Mouse (Mus musculus): ENCODE data around the gene Kif7. TPM values are rescaled to one million over a fixed set of nuclear protein-coding genes. Genes with fewer than 3 reads are reported as not detected.
A peak's percentile ranks its signal among the peaks of the same experiment; 100 is the strongest.

Kif7 gene
- polyA plus RNA-seq, 1 experiment, result 0.86 TPM

DNA sequence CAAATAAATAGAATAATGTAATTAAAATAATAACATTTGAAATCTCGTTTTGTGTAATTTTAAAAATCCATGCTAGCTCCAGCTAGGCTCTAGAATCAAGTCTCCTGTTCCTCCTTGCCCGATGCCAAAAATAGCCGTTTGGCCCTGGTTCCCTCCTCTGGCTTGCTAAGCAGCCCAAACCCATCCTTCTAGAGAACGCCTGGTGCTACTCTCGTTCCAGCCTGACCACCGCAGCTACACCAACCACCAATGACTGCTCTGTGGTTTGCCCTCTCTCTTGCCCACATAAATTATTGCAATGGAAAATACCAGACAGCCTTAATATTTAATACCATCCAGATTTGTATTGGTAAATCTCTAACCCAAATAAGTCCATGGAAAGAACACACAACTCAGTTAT, 32.1 kb upstream of the Kif7 start:
- 0 out of 2 replicates have a peak, but pooled peaks cover 2% of the 10 kb centered on the region for H3K4me1 ChIP-seq (ENCODE audit: control insufficient read depth, insufficient read depth, insufficient read length, low read length)
- 78% methylated on average over 6 of the region's 6 CpGs for WGBS
- no peaks in the 10 kb centered on the region for H3K36me3 ChIP-seq (ENCODE audit: control insufficient read depth, insufficient read depth, low read length)
- TF ChIP-seq POLR2A (IDR thresholded peaks at IDR 0.05; ENCODE audit: low read depth, low read length) (no peak), CTCF (IDR thresholded peaks at IDR 0.05; ENCODE audit: extremely low read depth, insufficient read length, insufficient replicate concordance, low read depth, low read length) (no peak)
- no peak overlapping the region for H3K4me3 ChIP-seq (ENCODE audit: low read depth, low read length)
- H3K27me3 ChIP-seq (ENCODE audit: control insufficient read depth, insufficient read depth, low read length), result no peaks in the 10 kb centered on the region
- H3K27ac ChIP-seq (ENCODE audit: insufficient read depth, low read depth, low read length), result no peak overlapping the region

DNA sequence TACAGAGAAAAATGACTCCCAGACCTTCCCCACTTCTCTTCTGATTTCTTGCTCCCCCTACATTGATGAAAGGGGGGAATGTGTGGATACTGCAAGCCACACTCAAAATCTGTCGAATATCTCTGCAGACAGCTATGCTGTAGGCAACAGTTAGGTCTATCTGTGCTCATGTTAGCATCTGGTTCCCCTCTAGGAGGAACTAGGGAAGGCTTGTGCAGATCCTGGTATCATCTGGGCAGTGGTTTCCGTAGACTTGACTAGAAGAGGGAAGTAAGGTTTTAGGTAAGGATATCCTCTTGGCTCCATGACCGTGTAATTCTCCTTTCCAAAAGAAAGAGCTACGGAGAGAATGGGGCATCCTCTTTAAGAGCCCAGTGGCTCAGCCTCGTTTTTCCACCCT, 29.1 kb upstream of the Kif7 start:
- 0 out of 2 replicates have a peak, but pooled peaks cover 2% of the 10 kb centered on the region for H3K4me1 ChIP-seq (ENCODE audit: control insufficient read depth, insufficient read depth, insufficient read length, low read length)
- 0 out of 2 replicates have a peak, but pooled peaks cover 2% of the 10 kb centered on the region for H3K36me3 ChIP-seq (ENCODE audit: control insufficient read depth, insufficient read depth, low read length)
- TF ChIP-seq POLR2A (IDR thresholded peaks at IDR 0.05; ENCODE audit: low read depth, low read length), result no peak
- TF ChIP-seq CTCF (IDR thresholded peaks at IDR 0.05; ENCODE audit: extremely low read depth, insufficient read length, insufficient replicate concordance, low read depth, low read length), result no peak
- H3K27ac ChIP-seq (ENCODE audit: insufficient read depth, low read depth, low read length), result no peak overlapping the region
- WGBS, result 73% methylated on average over 5 of the region's 5 CpGs
- no peak overlapping the region for H3K4me3 ChIP-seq (ENCODE audit: low read depth, low read length)
- H3K27me3 ChIP-seq (ENCODE audit: control insufficient read depth, insufficient read depth, low read length), result no peaks in the 10 kb centered on the region

DNA sequence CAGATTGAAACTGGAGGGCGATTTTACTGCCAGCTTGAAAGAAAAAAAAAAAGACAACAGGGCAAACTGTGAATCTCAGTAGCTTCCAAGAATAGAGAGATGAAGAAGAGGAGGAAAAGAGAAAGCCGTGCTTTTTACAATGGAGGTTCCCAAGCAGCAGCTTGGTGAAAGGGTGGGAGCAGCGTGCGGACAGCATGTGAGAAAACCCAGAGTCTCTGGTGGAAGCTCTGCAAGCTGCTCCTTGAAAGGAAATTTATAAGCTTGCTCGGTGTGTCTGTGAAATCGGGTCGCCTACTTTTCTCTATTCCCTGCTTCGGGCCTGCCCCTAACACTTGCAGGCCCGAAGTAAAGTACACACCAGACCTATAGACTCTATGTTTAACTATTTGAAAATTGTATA, 28.5 kb upstream of the Kif7 start:
- Histone ChIP-seq H3K4me1 (ENCODE audit: control insufficient read depth, insufficient read depth, insufficient read length, low read length) (0 out of 2 replicates have a peak, but pooled peaks cover 2% of the 10 kb centered on the region), H3K27ac (ENCODE audit: insufficient read depth, low read depth, low read length) (no peak overlapping the region), H3K27me3 (ENCODE audit: control insufficient read depth, insufficient read depth, low read length) (no peaks in the 10 kb centered on the region), H3K36me3 (ENCODE audit: control insufficient read depth, insufficient read depth, low read length) (peaks cover 4% of the 10 kb centered on the region; the same call in 1 of the 2 replicates), H3K4me3 (ENCODE audit: low read depth, low read length) (no peak overlapping the region)
- WGBS, result 90% methylated on average over 9 of the region's 9 CpGs
- no peak for TF ChIP-seq POLR2A (IDR thresholded peaks at IDR 0.05; ENCODE audit: low read depth, low read length)
- TF ChIP-seq CTCF (IDR thresholded peaks at IDR 0.05; ENCODE audit: extremely low read depth, insufficient read length, insufficient replicate concordance, low read depth, low read length), result no peak

DNA sequence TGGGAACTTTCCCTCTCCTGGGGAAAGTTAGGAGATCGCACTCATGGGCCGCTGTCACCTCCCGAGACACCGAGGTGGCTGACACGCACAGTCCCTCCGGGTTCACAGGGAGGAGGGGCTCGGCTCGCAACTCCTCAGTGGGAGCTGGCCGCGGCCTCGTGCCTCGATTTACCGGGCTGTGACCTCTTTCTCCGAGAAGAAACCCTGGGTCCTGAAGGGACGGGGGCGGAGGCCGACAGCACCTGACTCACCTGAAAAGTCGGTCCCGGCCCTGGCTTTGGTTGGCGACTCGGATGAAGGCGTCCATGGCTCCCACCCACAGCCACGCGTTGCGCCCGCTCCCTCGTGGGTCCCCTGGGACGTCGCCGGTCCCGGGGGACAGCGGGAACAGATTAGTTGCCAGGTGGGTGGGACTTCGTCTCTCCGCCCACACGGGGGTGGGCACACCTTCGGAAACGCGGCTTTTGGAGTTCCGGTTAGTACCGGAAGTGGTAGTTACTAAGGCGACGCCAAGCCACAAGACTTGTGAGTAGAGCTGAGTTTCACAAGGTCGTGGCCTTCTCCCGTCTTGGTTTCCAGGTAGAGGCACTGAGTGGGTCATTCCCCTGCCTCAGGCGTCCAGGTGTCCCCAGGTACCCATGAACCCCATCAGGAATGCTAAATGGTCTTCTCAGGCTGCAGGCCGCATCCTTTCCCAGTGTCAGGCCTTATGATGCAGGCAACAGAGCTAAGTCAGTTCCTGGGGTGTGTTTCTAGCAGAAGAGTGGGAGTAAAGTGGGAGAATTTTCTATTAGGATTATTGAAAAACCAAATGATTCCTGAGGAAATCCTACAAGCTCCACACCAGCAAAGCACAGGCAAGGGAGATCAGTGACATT, 27.4 kb upstream of the Kif7 start, which contains the start of the genes Pex11a and Wdr93:
Gene Pex11a, minus strand, starts transcription at position 473 of the 878 bp plus-strand sequence.
Gene Wdr93, plus strand, starts transcription at position 505 of the 878 bp plus-strand sequence.
- peak; percentile 42; the same call in 1 of the 2 replicates for TF ChIP-seq POLR2A (IDR thresholded peaks at IDR 0.05; ENCODE audit: low read depth, low read length)
- TF ChIP-seq CTCF (IDR thresholded peaks at IDR 0.05; ENCODE audit: extremely low read depth, insufficient read length, insufficient replicate concordance, low read depth, low read length), result no peak
- 0 out of 2 replicates have a peak, but pooled peaks cover 2% of the 10 kb centered on the region for H3K4me1 ChIP-seq (ENCODE audit: control insufficient read depth, insufficient read depth, insufficient read length, low read length)
- peaks cover 5% of the 10 kb centered on the region; the same call in 1 of the 2 replicates for H3K36me3 ChIP-seq (ENCODE audit: control insufficient read depth, insufficient read depth, low read length)
- peak within 1 kb of the TSS; percentile 95 for H3K4me3 ChIP-seq (ENCODE audit: low read depth, low read length)
- H3K27ac ChIP-seq (ENCODE audit: insufficient read depth, low read depth, low read length), result peak within 1 kb of the TSS; percentile 19; the same call in 1 of the 2 replicates
- H3K27me3 ChIP-seq (ENCODE audit: control insufficient read depth, insufficient read depth, low read length), result no peaks in the 10 kb centered on the region
- 3% methylated on average over 46 of the region's 46 CpGs for WGBS

DNA sequence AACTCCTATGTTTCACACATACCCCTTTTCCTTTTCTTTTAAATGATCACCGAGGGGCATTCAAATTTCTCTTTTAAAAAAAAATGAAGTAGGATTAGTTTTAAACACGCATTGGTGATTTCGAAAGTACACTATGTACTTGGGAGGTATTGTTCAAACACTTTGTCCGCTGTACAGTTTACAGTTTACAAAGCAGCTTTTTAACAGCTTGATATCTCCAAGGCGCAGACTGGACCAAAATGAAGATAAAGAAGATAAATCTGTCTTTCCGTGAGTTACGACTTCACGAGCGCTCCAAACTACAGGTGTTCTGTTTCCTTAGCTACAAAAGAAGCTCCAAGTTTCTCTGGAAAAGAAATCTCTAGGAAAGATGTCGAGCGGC, 26.7 kb upstream of the Kif7 start:
- 4% methylated on average over 11 of the region's 11 CpGs for WGBS
- H3K27ac ChIP-seq (ENCODE audit: insufficient read depth, low read depth, low read length), result peak overlapping the region; percentile 19; the same call in 1 of the 2 replicates
- peaks cover 11% of the 10 kb centered on the region for H3K36me3 ChIP-seq (ENCODE audit: control insufficient read depth, insufficient read depth, low read length)
- peak overlapping the region; percentile 95 for H3K4me3 ChIP-seq (ENCODE audit: low read depth, low read length)
- 0 out of 2 replicates have a peak, but pooled peaks cover 2% of the 10 kb centered on the region for H3K4me1 ChIP-seq (ENCODE audit: control insufficient read depth, insufficient read depth, insufficient read length, low read length)
- H3K27me3 ChIP-seq (ENCODE audit: control insufficient read depth, insufficient read depth, low read length), result no peaks in the 10 kb centered on the region
- TF ChIP-seq CTCF (IDR thresholded peaks at IDR 0.05; ENCODE audit: extremely low read depth, insufficient read length, insufficient replicate concordance, low read depth, low read length) (no peak), POLR2A (IDR thresholded peaks at IDR 0.05; ENCODE audit: low read depth, low read length) (no peak)

DNA sequence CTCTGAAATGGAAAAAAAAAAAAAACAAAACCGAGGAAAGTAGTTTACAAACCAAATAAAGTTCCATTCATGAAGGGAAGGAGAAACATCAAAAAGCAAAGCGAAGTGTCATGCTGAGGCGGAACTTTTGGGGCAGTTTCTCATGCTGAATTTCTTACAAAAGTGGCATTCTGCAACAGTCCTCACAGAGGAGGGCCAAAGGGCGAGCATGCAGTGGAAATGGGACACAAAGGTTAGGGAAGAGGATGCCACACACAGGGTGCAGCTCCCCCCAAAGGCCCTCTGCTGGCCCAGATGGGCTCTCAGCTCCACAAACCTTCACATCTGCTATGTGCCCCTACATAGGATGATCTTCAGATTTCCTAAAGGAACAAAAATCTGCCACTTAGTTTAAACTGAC, 24.8 kb upstream of the Kif7 start:
- Histone ChIP-seq H3K4me3 (ENCODE audit: low read depth, low read length) (no peak overlapping the region), H3K27ac (ENCODE audit: insufficient read depth, low read depth, low read length) (no peak overlapping the region), H3K27me3 (ENCODE audit: control insufficient read depth, insufficient read depth, low read length) (no peaks in the 10 kb centered on the region), H3K4me1 (ENCODE audit: control insufficient read depth, insufficient read depth, insufficient read length, low read length) (peaks cover 7% of the 10 kb centered on the region; the same call in 1 of the 2 replicates), H3K36me3 (ENCODE audit: control insufficient read depth, insufficient read depth, low read length) (peaks cover 20% of the 10 kb centered on the region)
- no peak for TF ChIP-seq CTCF (IDR thresholded peaks at IDR 0.05; ENCODE audit: extremely low read depth, insufficient read length, insufficient replicate concordance, low read depth, low read length)
- no peak for TF ChIP-seq POLR2A (IDR thresholded peaks at IDR 0.05; ENCODE audit: low read depth, low read length)
- 86% methylated on average over 4 of the region's 4 CpGs for WGBS

DNA sequence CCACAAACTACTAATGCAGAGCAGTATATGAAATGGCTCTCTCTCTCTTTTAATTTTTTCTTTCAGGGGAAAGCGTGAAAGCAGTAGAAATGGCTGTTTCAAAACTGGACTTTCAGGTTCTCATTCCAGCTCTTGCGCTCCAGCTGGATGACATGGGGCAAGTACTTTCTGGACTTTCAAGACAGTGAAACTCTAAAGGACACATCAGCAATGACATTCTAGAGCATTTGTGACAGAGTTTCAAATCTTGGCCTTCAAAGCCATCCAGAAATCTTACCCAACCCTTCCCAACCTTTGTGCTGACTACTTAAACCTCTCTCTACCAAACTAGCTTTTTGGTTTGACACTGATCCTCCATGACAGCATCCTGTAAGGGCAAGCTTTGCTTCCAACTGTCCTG, 23.4 kb upstream of the Kif7 start:
- peaks cover 15% of the 10 kb centered on the region for H3K4me1 ChIP-seq (ENCODE audit: control insufficient read depth, insufficient read depth, insufficient read length, low read length)
- WGBS, result 89% methylated on average over 2 of the region's 2 CpGs
- no peak overlapping the region for H3K27ac ChIP-seq (ENCODE audit: insufficient read depth, low read depth, low read length)
- TF ChIP-seq CTCF (IDR thresholded peaks at IDR 0.05; ENCODE audit: extremely low read depth, insufficient read length, insufficient replicate concordance, low read depth, low read length) (no peak), POLR2A (IDR thresholded peaks at IDR 0.05; ENCODE audit: low read depth, low read length) (no peak)
- peaks cover 20% of the 10 kb centered on the region for H3K36me3 ChIP-seq (ENCODE audit: control insufficient read depth, insufficient read depth, low read length)
- H3K27me3 ChIP-seq (ENCODE audit: control insufficient read depth, insufficient read depth, low read length), result no peaks in the 10 kb centered on the region
- H3K4me3 ChIP-seq (ENCODE audit: low read depth, low read length), result no peak overlapping the region

All from small intestine, adult 2 months (tissue).